Mouse (Mus musculus) bone marrow, adult 2 months (tissue): ENCODE data around the gene Gm5767. TPM values are rescaled to one million over a fixed set of nuclear protein-coding genes. Genes with fewer than 3 reads are reported as not detected.

Experiments used
- H3K27ac ChIP-seq: fragments of 200-500 bp; 2 replicates; pipeline ENCODE4 v1.5.1; 2012; ENCODE audit warnings: low read depth, mild to moderate bottlenecking, control low read depth, inconsistent platforms, low read length; ENCODE audit not compliant: control insufficient read depth, poor library complexity, insufficient read depth
- H3K4me1 ChIP-seq: fragments of 200-500 bp; 2 replicates; pipeline ENCODE4 v1.6.1; 2011; ENCODE audit warnings: low read length; ENCODE audit not compliant: control insufficient read depth, insufficient read depth
- H3K4me3 ChIP-seq: fragments of 200-500 bp; replicated peaks from 2 replicates; pipeline ENCODE3; 2011; ENCODE audit warnings: mild to moderate bottlenecking, low read depth, low read length, control low read depth; ENCODE audit not compliant: control insufficient read depth
- CTCF ChIP-seq: fragments of 200-500 bp; IDR thresholded peaks from 2 replicates; pipeline ENCODE4 v1.5.1; 2011; ENCODE audit warnings: low read length, control low read depth; ENCODE audit not compliant: control insufficient read depth, insufficient read depth
- POLR2A ChIP-seq: fragments of 200-500 bp; IDR thresholded peaks from 2 replicates; pipeline ENCODE4 v1.6.1; 2011; ENCODE audit warnings: low read depth, mild to moderate bottlenecking, control low read depth, low read length, borderline replicate concordance; ENCODE audit not compliant: control insufficient read depth
- WGBS: fragments of 180-500 bp; shearing (Covaris S2); methylation state at CpG from one replicate; pipeline ENCODE4 v1.1.7; 2018; 5-methylcytosine and 5-hydroxymethylcytosine counted together
- polyA plus RNA-seq: library from polyadenylated mRNA; stranded (reverse); fragments of >200 nt; gene quantifications from 2 replicates; pipeline ENCODE4 v1.2.4, GENCODE M21; 2011; ENCODE audit warnings: low replicate concordance; ENCODE audit not compliant: missing spikeins, insufficient read depth, insufficient read length

Gene Gm5767
- polyA plus RNA-seq, 1 experiment, result not detected

- peaks cover 2% of the 10 kb centered on the region; the same call in 1 of the 2 replicates for H3K4me1 ChIP-seq
- H3K27ac ChIP-seq, result no peak overlapping the region
- 65% methylated on average over 4 of the region's 4 CpGs for WGBS
- no peak overlapping the region for H3K4me3 ChIP-seq
- TF ChIP-seq POLR2A (no peak), CTCF (no peak)
Observed at GRCm38 (mm10) chr16:8685087-8685486, 4.5 kb downstream of the Gm5767 start.

DNA sequence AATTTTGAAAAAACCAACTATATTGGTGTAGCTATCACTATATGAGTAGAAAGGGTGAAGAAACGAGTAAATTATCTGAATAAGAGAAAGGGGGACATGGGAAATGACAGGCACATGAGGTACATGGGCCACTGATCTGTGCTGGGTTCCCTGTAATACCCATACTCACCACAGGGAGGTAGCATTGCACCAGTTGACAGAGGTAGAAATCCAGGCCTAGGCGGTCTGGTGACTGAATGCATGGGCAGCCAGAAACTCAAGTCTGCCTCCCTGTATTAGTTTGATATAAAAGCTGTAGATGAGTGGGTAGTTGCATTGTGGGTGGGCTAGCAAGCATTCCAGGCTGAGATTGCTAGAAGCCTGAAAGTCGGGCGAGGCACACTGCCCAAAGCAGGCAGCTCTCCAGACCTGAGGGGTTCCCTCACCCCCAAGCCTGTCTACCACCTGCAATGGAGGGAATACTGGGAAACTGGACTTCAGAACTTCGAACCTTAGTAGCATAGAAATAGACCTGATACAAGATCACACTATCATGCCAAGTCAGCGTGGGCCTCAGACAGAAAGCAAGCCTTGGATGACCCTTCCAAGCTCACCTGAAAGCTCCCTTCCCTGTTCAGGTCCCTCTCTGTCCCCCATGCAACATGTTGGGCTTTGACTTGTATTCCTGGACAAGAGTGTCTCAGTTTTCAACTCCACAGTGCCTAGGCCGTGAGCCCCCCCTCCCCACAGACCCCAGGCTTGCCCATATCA lies 5.7 kb downstream of the Gm5767 start:
- H3K27ac ChIP-seq, result peak overlapping the region; percentile 76
- no peak overlapping the region for H3K4me3 ChIP-seq
- peaks cover 2% of the 10 kb centered on the region; the same call in 1 of the 2 replicates for H3K4me1 ChIP-seq
- WGBS, result 46% methylated on average over 7 of the region's 7 CpGs
- TF ChIP-seq POLR2A, result no peak
- peak; percentile 92 for TF ChIP-seq CTCF

- WGBS, result 62% methylated on average over 11 of the region's 11 CpGs
- H3K4me1 ChIP-seq, result peaks cover 2% of the 10 kb centered on the region; the same call in 1 of the 2 replicates
- peak overlapping the region; percentile 76 for H3K27ac ChIP-seq
- TF ChIP-seq POLR2A (peak; percentile 63; the same call in 1 of the 2 replicates), CTCF (no peak)
- no peak overlapping the region for H3K4me3 ChIP-seq
Observed at GRCm38 (mm10) chr16:8686871-8687535, 6.4 kb downstream of the Gm5767 start.

DNA sequence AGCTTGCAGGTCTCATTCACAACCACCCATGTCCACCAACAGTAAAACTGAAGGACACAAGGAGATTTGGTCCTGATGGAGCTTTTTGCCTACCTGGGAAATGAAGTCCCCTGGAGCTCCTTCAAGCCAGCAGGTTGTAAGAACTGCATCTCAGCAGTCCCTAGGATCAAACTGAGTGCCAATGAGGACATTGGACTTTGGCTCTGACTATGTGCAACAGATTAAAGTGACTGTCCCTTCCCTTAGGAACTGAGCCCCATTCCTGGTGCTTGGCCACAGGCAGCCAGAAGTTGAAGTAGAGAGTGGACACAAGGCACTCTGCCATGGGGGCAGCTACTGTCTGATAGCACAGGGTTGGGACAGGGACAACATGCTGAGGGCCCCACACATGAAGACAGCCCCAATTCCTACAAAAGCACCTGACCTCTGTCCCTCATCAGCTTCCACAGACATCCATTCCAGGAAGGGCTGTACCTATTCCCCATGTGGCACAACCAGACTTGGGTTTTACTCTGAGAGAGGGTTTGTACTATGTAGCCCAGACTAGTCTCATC lies 7.1 kb downstream of the Gm5767 start:
- H3K4me3 ChIP-seq, result no peak overlapping the region
- TF ChIP-seq CTCF, result no peak
- TF ChIP-seq POLR2A, result no peak
- peak overlapping the region; percentile 73 for H3K27ac ChIP-seq
- H3K4me1 ChIP-seq, result peaks cover 2% of the 10 kb centered on the region; the same call in 1 of the 2 replicates

DNA sequence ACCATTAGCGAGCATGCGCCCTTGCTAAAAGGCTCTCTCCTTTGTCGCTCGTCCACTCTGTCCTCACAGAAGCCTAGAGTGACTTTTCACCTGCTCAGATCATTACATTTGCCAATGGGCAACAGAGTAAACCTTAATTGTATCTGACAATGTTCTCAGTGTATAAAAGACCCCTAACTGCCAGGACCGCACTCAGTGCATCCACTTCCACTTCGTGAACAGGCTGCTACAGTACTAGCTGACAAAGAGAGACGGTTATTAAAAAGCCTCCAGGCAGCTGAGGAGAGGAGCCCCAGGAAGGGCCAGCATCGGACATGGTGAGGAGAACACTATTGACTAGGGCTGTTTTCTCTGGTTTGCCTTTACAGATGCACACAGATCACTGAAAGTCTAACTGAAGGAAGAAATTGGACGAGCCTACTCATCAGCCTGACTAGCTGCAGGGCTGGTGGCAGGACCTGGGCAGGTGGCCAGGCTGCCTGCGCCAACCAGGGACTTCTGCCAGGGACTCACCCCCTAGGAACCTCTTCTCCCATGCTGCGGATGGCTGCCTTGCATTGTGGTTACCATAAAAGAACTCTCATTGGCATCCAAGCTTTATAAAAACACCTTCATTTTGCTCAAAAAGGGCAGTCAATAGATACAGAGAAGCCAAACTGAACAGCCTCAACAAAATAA lies 9.5 kb downstream of the Gm5767 start:
- Histone ChIP-seq H3K4me3 (no peak overlapping the region), H3K4me1 (peaks cover 2% of the 10 kb centered on the region; the same call in 1 of the 2 replicates), H3K27ac (no peak overlapping the region; the same call in 1 of the 2 replicates)
- TF ChIP-seq CTCF (no peak), POLR2A (no peak)
- 78% methylated on average over 11 of the region's 11 CpGs for WGBS

DNA sequence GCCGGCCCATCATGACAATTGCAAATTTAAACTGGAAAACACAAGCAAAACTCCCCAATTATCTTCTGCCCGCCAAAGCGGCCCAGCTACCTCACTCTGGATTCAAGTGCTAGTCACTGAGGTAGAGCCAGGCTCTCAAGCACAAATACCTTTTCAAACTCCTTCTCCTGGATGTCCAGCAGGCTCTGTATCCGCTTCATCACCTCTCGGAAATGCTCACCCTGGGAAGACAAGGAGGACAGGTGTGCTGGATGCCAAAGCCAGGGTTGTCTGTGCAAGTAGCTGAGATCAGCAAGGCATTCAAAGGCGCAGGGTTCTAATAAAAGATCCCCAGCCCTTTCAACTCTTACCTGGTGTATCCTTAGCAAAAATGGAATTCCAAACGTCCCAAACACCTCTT lies 10.6 kb downstream of the Gm5767 start:
- H3K27ac ChIP-seq, result no peak overlapping the region
- TF ChIP-seq POLR2A, result no peak
- TF ChIP-seq CTCF, result no peak
- H3K4me1 ChIP-seq, result peaks cover 2% of the 10 kb centered on the region; the same call in 1 of the 2 replicates
- no peak overlapping the region for H3K4me3 ChIP-seq
- 90% methylated on average over 7 of the region's 7 CpGs for WGBS

GRCm38 (mm10) chr16:8699556-8699955 lies 19.0 kb downstream of the Gm5767 start:
- H3K4me1 ChIP-seq, result no peaks in the 10 kb centered on the region
- TF ChIP-seq POLR2A (no peak), CTCF (no peak)
- H3K27ac ChIP-seq, result no peak overlapping the region
- H3K4me3 ChIP-seq, result no peak overlapping the region
- WGBS, result 95% methylated on average over 8 of the region's 8 CpGs

GRCm38 (mm10) chr16:8700586-8700985 lies 20.0 kb downstream of the Gm5767 start:
- Histone ChIP-seq H3K27ac (no peak overlapping the region), H3K4me1 (no peaks in the 10 kb centered on the region), H3K4me3 (no peak overlapping the region)
- TF ChIP-seq POLR2A (no peak), CTCF (no peak)
- WGBS, result 81% methylated on average over 3 of the region's 3 CpGs
